Mouse (Mus musculus) ES-E14 (cell line): ENCODE measurements around the gene Gm6657. TPM values are rescaled to one million over a fixed set of nuclear protein-coding genes. Genes with fewer than 3 reads are reported as not detected.

Experiments used
- DNase-seq: peaks from one replicate; pipeline ENCODE4 v3.0.0-alpha.2; 2013; ENCODE audit warnings: low read depth, low spot score
- H3K27ac ChIP-seq: 2 replicates; pipeline ENCODE4 v1.5.1; 2012; ENCODE audit warnings: low read depth, mild to moderate bottlenecking, low read length, moderate library complexity, mixed read lengths; ENCODE audit not compliant: poor library complexity, insufficient read depth, severe bottlenecking
- H3K36me3 ChIP-seq: 2 replicates; pipeline ENCODE4 v1.6.1; 2012; ENCODE audit warnings: mild to moderate bottlenecking, low read length, moderate library complexity, mixed read lengths; ENCODE audit not compliant: control insufficient read depth, poor library complexity, insufficient read depth, severe bottlenecking
- H3K4me1 ChIP-seq, 2 experiments: fragments of 150-350 bp in 1 of 2; sonication (generic) in 1 of 2; 2 replicates each; pipeline ENCODE4 v1.6.1; 2012; ENCODE audit warnings: low read length in 2 of 2, mild to moderate bottlenecking in 1 of 2, mixed read lengths in 1 of 2; ENCODE audit not compliant: control insufficient read depth in 2 of 2, insufficient read depth in 2 of 2, poor library complexity in 1 of 2
- H3K4me3 ChIP-seq, 2 experiments: fragments of 150-350 bp in 1 of 2; sonication (generic) in 1 of 2; 2 replicates each; pipeline ENCODE4 v1.5.1; 2012; ENCODE audit warnings: low read length in 2 of 2, low read depth in 1 of 2, mild to moderate bottlenecking in 1 of 2, mixed read lengths in 1 of 2; ENCODE audit not compliant: insufficient read depth in 1 of 2, poor library complexity in 1 of 2, severe bottlenecking in 1 of 2
- H3K9ac ChIP-seq: 2 replicates; pipeline ENCODE4 v1.6.1; 2012; ENCODE audit warnings: low read depth, mild to moderate bottlenecking, low read length, mixed read lengths; ENCODE audit not compliant: poor library complexity, insufficient read depth, severe bottlenecking
- H3K9me3 ChIP-seq: fragments of 150-350 bp; sonication (generic); 2 replicates; pipeline ENCODE4 v1.6.1; 2012; ENCODE audit warnings: low read depth, mild to moderate bottlenecking, low read length; ENCODE audit not compliant: control insufficient read depth, insufficient read depth
- CHD2 ChIP-seq: IDR thresholded peaks from 2 replicates; pipeline ENCODE4 v1.6.1; 2014; ENCODE audit warnings: mild to moderate bottlenecking, low read depth, low read length, inconsistent platforms
- HCFC1 ChIP-seq: IDR thresholded peaks from 2 replicates; pipeline ENCODE4 v1.6.1; 2012; ENCODE audit warnings: low read length, inconsistent platforms, borderline replicate concordance; ENCODE audit not compliant: insufficient read depth
- MAFK ChIP-seq: IDR thresholded peaks from 2 replicates; pipeline ENCODE4 v1.6.1; 2014; ENCODE audit warnings: mild to moderate bottlenecking, low read depth, low read length, inconsistent platforms; ENCODE audit not compliant: insufficient read depth
- ZC3H11A ChIP-seq: IDR thresholded peaks from 2 replicates; pipeline ENCODE4 v1.6.1; 2012; ENCODE audit warnings: low read depth, mild to moderate bottlenecking, inconsistent platforms, low read length, borderline replicate concordance
- ZNF384 ChIP-seq: IDR thresholded peaks from 2 replicates; pipeline ENCODE4 v1.6.1; 2012; ENCODE audit warnings: low read depth, low read length, inconsistent platforms
- in situ Hi-C, 2 experiments: fragments of 600-800 bp; cut with MboI; formaldehyde crosslinking; loops; one replicate each; pipeline ENCODE4 v1.15.1; 2025; ENCODE audit warnings: low sequenced_read_pairs in 2 of 2, inconsistent platforms in 1 of 2; ENCODE audit not compliant: unreplicated experiment in 2 of 2
- total RNA-seq: library from RNA; depleted of rRNA; stranded (reverse); fragments of 300-350 nt; gene quantifications from 2 replicates; pipeline ENCODE4 v1.2.3, GENCODE M21; 2012; rRNA removed

The Gm6657 gene
- total RNA-seq, 1 experiment = not detected

DNA sequence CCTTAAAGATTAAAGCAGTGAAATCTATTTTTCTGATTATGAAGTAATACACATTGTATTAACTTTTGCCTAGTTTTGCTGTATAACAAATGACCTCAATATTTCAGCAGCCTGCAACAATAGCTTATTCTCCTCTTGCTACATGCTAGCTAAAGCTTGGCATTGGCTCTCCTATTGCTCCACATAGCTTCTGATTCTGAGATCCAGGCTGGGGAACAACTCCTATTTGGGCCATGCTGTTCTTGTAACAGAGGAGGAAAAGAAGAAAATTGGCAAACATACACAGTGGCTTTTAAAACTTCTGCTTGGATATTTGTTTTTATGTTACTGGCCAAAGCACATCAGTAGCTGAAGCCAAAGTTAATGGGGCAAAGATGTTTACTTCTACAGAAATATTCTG lies 55.1 kb downstream of the Gm6657 start:
- DNase-seq = no peak
- in situ Hi-C loops = no loop called here
- no peak overlapping the region for H3K27ac ChIP-seq
- no peaks in the 10 kb centered on the region for H3K36me3 ChIP-seq
- no peaks in the 10 kb centered on the region for H3K4me1 ChIP-seq
- no peak overlapping the region for H3K4me3 ChIP-seq
- TF ChIP-seq ZC3H11A (no peak), MAFK (no peak), ZNF384 (no peak), HCFC1 (no peak), CHD2 (no peak)
- no peaks in the 10 kb centered on the region for H3K9me3 ChIP-seq
- H3K9ac ChIP-seq = no peak overlapping the region

Other genes starting within 250 kb of the Gm6657 start
- 6.2 and 7.3 TPM in 2 replicates for gene Gphn, start 32.1 kb downstream of the Gm6657 start, total RNA-seq